Mouse (Mus musculus) cerebellum, adult 11-12 months (tissue): ENCODE results near the gene Nid2.

Experiments used
- DNase-seq: peaks from one replicate; pipeline ENCODE4 v3.0.0; 2022

The Nid2 gene

DNA sequence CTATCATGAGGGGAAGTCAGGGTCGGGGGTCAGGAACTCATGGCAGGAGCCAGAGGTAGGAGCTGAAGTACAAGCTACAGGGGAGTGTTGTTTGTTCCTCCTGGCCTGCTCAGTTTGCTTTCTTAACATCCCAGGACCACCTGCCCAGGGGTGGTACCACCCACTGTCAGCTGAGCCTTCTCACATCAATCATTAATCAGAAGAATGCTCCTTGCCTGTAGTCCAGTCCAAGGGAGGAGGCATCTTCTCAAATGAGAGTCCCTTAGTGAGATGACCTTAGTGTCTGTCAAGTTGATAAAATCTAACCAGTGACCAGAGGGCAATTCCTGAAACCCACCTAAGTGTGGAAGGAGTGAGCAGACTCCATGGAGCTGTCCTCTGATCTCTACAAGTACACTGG is 37.4 kb downstream of the Nid2 start:
- DNase-seq: no peak

DNA sequence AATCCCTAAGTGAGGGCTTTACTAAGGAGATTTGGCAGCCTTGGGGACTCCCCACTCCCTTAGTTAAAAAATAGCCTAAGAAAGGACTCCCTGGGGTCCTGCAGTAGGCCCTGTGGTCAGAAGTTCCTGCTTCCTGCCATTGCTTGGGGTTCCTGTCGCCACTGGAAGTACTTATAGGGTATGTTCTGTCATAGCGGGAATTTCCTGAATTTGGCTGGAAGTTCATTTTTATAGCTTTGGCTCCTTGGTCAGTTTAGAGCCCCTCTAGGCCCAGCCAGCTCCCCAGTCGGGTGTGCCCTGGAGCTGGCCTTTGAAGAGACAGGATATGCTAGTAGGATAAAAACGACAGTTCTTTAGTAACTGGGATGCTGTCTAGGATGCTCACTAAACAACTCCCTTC is 43.8 kb downstream of the Nid2 start:
- no peak for DNase-seq

DNA sequence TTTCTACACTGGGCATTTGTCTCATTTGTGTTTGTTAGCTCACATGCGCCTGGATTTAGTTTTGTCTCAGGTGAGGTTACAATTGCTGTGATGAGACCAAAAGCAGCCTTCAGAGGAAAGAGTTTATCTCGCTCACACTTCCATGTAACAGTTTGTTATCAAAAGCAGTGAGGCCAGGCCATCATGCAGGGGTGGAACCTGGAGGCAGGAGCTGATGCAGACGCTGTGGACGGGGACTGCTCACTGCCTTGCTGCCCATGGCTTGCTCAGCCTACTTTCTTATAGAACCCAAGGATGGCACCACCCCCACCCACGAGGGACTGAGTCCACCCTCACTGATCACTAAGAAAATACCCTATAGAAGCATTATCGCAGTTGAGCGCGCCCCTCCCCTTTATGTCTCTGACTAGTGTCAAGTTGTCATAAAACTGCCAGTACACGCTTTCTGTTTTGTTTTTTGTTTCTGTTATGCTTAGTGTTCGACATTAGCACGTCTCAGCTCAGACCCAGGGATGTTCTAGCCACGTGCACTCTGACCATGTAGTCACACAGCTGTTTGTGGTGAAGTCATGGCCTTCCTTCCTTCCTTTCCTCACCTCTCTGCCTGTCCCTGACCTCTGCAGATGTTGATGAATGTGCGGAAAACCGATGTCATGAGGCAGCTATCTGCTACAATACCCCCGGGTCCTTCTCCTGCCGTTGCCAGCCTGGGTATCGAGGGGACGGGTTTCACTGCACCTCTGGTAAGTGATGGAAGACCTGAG is 45.7 kb downstream of the Nid2 start:
- no peak for DNase-seq

DNA sequence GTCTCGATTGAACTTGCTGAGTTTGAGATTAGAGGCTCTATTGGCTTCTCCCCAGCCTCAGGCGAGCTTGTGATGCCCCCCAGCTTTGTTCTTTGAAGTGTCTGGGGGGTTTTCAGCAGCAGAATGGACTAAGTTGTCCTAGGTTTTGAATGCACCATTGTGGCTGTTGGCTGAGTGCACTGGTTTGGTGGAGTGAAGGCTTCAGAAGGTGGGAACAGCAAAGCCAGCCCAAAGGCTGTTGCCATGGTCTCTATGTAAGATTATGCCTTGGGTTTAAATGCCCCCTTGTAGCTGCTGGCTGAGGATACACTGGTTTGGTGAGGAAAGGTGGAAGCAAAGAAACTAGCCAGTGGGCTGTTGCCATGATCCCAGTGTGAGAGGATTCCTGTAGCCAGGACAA is 49.4 kb downstream of the Nid2 start:
- DNase-seq: no peak

DNA sequence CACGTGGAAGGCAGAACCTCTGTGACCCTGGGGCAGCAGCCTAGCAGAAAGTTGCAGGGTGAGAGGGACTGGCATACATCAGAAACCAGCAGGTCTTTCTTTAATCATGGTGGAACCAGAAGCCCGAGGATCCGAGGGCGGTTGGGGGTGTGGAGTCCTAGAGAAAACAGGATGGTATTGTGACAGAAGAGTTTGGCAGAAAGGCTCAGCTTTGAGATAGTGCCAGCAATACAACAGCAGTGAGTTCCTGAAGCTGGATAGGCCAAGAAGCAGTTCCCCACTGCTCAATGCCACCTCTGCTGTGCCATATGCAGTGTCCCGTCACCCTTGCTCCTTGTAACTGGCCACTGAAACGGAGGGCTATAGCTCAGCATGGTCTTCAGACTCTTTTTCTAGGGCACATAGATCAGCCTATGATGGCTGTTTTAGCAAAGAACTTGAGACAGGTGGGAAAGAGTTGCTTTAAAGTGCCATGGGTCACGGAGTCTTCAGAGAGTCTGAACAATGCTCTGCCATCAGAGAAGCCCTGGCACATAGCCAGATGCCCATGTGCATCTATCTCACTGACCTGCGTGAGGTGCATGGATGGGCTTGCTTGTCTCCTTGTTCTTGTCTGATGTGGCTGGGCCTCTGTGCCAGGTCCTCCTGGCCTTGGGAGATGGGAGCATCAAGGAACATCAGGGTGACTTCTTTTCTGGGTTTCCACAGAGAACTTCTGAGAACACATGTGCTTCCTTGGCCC is 50.6 kb downstream of the Nid2 start:
- no peak for DNase-seq

DNA sequence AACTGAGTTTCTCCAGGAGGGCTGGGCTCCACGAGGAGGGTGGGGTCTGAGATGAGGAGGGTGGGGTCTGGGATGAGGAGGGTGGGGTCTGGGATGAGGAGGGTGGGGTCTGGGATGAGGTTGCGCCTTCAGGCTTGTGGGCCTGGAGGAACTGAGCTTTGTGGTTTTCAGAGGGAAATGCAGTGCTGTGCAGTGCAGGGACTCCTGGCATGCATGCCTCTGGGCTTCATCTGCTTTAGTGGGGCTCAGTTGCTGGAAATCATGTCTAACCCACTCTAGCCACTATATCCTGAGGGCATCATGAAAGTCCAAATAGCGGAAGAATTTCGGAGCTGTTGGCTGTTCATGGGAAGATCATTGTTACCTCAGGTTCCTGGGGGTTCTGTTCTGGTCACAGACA is 52.2 kb downstream of the Nid2 start:
- DNase-seq: no peak

DNA sequence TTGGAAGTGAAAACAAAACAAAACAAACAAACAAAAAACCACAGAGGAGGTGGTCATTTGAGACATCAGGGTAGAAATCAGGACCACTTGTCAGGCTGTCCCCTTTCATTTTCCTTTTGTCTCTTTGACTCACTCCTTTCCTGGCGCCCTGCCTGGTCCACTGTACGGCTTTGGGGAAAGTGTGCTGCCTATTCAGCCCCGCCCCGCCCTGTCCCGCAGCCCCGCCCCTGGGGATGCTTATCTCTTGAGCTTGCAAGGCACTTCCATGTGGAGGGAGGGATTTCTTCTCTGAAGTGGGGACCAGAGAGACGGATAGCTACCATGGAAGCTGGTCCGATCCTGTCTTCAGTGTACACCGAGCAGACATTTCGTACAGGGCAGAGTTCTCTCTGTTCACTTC is 52.6 kb downstream of the Nid2 start:
- no peak for DNase-seq

DNA sequence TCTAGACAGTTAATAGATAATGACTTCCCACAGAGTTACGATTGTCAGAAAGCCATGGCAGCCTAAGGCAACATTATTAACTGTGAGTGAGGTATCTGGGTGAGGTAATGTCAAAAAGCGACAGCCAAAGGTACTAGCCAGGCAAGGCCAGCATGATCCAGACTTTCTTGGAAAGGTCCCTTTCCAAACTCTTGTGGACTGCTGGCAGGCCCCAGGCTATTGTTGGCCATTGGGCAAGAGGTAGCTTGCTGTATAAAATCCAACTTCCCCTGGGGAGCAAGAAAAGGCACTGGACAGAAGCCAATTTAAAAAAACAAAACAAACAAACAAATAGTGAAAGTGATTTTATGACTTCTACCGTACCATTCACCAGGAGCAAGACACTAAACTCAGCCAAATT is 56.3 kb downstream of the Nid2 start:
- DNase-seq: no peak

DNA sequence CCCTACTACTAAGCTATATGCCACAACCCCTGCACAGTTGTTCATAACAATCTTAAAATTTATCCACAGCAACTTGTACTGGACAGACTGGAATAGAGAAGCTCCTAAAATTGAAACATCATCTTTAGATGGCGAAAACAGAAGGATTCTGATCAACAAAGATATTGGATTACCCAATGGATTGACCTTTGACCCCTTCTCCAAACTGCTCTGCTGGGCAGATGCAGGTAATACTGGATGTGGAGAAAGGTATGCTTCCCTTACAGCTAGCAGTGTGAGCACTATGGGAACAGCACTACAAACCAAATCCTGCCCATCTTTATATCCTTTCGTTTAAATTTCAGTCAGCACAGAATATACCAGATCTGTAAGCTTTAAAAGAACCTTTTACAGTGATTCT is 56.8 kb downstream of the Nid2 start:
- no peak for DNase-seq

DNA sequence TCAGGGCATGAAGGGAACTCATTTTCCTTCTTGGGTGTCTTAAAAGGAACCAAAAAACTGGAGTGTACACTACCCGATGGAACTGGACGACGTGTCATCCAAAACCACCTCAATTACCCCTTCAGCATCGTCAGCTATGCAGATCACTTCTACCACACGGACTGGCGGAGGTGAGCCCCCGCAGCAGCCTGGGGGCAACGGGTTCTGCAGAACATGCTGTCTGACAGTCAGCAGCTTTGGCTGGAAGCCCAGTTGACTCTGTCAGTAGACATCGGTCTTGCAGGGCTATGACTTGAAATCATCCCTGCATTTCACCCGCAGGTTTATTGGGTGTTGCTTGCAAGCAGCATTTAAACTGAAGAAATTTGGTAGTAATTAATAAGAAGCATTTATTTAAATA is 58.9 kb downstream of the Nid2 start:
- DNase-seq: no peak

DNA sequence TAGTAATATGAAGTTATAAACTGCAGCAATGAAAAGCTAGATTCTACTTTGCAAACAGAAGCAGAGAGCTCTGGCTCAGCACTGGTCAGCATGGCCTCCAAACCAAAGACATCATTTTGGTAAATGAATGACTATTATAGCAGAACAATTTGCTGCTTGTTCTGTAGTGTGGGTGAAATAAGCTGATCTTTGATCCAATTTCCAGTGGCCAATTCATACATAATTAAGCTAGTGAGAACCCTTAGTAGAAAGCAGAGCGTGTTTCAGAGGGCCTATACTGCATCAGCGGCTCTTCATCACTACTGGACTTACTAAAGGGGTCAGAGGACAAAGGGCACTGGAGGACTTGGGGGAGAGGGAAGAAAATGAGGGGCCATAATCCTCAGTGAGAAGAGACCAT is 62.0 kb downstream of the Nid2 start:
- no peak for DNase-seq

DNA sequence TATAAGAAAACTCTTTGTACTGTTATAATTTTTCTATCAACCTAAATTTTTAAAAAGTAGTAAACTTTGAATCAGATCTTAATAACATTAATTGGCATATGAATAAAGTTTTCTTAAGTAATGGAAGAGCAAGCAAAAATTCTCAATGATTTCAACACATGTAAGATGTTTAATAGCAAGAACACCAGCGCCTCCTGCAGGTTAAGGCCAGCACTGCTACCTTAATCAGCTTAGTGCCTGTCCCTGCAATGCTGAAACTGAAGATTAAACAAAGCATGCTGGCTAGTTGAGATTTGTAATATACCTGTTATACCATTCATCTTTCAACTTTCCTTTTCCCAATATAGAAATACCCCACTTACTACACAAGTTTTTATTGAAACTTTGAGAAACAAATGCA is 66.9 kb downstream of the Nid2 start:
- no peak for DNase-seq

DNA sequence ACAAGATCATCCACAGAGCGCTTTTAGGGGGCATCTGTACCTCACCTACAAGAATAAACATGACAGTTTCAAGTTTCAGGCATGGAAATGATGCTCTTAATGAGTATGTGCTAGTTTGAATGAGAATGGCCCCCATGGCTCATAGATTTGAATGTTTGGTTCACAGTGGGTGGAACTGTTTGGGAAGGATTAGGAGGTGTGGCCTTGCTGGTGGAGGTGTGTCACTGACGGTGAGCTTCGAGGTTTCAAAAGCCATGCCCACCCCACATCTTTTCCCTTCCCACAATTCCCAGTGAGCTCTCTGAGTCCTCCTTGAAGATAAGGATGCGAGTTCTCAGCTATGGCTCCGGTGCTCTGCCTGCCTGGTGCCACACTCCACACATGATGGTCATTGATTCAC is 70.6 kb downstream of the Nid2 start:
- no peak for DNase-seq

DNA sequence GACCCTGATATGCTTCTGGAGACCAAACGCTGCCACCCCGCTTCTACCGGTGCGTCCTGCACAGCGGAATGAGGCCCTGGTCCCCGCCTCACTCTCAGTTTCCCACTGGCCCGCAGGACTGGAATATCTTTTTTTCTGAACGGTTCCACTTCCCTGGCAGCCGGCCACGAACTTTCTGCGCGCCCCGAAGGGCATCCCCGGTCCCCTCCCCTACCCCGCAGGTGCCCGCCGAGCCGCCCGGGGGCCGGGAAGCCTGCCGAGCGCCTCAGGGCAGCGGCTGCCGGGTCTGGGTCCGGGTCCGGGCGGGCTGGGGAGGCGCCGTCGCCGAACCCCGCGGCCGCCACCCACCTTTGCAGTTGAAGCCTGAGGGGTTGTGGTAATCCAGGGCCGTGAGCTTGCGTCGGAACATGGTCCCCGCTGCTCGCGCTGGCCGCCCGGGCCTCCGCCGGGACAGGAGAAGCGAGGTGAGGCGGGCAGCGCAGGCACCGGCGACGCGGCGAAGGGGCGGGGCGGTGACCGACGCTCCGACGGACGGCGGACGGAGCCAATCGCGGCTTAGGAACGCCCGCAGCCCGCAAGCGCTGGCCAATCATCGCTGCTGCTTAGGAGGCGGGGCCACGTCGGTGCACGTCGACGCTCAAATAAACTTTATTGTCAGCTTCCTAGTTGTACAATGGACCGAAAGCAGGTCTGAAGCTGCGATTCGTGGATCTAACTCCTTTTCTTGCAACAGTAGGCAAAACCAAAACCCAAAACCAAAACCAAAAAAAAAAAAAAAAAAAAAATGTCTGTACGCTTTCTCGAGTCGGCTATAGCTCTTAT is 72.5 kb downstream of the Nid2 start, which contains the start of gene Rtraf:
Gene Rtraf, minus strand, starts transcription at position 504 of the 822 bp plus-strand sequence.
- peak; percentile 93 for DNase-seq

DNA sequence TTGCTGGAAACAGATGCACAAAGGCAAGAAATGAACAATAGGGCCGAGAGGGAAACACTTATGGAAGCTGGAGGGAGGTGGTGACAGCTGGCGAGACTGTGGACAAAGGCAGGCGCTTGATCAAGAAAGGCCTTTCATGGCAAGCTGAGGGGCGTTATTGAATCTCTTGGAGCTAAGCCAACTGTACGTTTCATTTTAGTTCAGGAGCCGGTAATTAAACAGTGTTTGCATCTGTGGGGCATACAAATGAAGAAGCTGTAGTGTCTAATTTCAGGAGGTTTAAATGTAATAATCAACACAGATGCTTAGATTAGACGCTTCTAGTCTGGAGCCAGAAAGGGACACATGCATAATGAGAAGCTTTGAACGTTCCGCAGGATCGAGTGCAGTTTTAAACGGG is 74.4 kb downstream of the Nid2 start:
- DNase-seq: peak; percentile 23

DNA sequence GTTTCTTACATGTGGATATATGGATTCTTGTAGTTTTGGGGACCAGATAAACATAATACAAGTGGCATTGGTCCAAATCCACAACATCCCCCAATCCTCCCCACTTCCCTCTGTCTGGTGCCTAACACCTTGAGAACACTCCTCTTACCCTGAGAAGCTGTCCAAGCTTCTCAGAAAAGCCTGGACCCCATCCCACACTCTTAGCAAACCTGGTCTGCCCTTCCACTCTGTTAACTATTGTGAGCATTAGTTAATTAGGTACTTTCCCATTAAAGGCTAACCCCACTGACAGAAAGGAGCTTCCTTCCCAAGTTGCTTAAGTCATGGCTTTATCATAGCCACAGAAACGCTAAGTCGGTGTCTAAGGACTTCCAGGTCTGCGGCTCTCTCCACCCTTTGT is 85.2 kb downstream of the Nid2 start:
- no peak for DNase-seq

DNA sequence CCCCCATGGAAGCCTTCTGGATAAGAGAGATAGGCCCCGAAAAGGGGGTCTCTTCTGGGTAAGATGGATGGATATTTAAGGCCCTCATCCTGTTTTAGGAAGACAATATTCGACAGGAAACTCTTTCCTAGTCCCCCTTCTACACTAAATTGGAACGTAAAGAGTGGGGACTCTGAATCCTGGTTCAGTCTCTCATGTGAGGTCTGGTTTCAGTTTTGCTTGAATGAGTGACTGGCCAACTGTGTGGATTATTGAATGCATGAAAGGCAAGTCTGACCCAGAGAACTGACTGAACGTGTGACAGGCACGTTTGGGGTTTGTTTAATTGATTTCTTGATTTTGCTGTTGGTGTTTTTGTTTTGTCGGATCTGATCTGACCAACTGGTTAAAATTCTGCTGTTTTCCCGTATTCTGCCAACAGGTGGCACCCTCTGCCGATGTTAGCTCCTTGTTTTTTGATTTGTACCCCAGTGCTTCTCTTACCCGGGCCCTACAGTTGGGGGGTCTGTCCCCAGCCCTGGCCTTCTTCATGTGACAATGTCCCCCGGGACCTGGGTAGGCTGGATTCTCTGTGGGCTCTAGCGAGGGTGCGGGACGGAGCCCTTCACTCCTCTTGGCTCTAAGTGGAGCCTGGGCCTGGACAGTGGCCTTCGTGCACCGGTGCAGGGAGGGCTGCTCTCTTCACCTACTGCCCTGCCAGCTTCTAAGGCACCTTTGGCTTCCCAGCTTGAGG is 88.7 kb downstream of the Nid2 start:
- DNase-seq: peak; percentile 44

DNA sequence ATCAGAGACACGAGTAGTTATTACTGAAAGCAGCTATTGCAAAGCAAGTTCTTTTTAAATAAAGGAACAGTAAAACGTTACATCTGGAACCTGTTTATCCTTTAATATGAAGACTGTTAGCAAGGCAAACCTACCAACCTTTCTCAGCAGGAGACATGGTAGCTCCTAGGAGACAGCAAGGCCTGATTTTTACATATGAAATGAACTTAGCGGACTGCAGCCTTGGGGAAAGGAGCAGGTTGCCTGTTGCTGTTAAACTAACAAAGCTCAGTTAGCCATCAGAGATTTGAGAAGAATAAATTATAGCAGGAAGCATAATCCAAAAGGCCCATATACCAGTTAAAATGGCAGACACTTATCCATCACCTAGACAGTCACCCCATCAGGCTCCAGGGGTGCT is 102.4 kb downstream of the Nid2 start:
- DNase-seq: no peak

DNA sequence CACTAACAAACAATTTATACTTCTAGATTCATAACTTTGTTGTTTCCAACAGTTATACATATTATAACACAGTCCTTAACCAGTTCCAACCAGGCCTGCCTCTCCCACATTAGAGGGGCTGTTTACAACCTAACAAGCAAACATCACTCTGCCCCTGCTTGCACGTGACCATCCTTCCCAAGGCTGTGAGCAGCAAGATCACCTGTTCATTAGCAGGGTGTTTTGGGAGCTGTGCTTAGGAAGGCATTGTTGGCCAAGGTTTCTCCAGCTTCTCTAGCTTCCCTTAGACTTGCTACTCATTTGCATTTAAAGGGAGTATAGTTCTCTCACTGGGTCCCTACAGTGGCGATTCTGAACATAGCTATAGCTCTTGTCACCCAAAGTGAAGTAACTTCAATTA is 107.2 kb downstream of the Nid2 start:
- DNase-seq: no peak

DNA sequence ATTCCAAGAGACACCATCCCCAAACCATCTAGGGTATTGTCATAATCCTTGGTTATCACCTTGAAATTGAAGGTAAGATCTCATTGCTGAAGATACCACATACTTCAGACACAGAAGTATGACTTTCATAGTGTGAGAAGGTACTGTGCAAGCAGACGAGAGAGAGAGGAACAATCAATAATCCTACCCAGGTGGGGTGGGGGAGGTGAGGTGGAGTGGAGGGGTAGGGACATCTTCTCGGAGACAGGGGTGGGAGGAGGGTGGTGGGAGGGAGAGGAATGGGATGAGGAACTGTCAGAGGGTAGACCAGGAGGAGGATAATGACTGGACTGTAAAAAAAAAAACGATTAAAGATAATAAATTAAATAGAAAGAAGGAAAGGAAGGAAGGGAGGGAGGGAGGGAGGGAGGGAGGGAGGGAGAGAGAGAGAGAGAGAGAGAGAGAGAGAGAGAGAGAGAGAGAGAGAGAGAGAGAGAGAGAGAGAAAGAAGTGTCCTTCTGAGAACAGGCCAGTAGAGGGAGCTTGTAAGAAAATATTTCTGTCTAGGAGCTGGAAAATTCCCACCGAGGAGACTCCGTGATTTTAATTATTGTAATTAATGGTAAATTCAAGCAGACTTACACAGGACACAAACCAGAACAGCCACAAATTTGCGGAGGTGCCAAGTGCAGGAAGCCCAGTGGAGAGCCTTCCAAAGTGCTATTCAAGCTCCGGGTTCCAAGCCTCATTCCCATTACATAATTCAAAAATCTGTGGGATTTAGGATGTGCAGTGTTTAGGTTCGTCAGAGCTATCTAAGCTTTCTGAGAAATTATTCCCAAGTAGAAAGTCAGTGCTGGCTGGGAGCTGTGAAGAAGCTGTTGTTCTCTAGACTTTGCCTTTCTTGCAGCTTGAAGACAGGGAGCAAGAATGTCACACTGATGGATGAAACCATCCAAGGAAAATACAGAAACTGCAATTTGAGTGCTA is 108.0 kb downstream of the Nid2 start:
- DNase-seq: peak; percentile 39

DNA sequence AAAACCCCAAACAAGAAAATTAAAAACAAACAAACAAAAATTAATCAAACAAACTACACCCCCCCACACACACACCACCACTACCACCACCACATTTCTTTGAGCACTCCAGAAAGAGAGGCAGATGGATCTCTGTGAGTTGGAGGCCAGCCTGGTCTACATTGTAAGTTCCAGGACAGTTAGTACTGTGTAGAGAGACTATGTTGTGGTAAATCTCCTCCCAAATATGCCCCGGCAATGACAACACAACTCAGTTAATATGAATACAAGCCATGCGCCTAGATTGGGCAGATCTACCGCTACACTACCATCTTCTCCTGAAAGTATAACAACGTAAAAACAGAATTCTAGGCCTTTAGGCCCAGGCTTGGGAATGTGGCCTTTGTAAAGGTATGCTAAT is 109.2 kb downstream of the Nid2 start:
- no peak for DNase-seq
